Mouse (Mus musculus) E14TG2a.4 (cell line): ENCODE results near the gene Nfkbil1.

ENCODE experiments used
- CTCF ChIP-seq: conservative IDR thresholded peaks from 2 replicates; pipeline ENCODE4 v1.5.1; 2014; ENCODE audit warnings: low read length
- NANOG ChIP-seq: IDR thresholded peaks from 2 replicates; pipeline ENCODE4 v1.6.1; 2014; ENCODE audit warnings: borderline replicate concordance, low read length, mixed read lengths
- POU5F1 ChIP-seq: IDR thresholded peaks from 2 replicates; pipeline ENCODE4 v1.6.1; 2014; ENCODE audit warnings: low read length, borderline replicate concordance

DNA sequence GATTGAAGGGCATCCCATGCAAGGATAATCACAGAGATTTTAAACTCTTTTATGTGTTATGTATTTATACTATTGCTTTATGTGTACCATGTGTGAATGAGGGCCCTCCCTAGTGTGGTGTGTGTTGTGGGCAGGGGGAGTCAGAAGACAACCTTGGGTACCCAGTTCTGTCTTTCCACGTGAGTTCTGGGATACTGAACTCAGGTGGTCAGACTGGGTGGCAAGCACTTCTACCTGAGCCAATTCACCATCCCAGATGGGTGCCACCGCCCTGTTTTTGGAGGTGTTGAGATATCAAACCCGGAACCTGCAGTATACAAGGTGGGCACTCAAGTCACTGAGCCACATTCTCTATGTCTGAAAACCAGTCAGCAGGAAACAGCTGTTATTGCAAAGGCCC, 36.7 kb upstream of the Nfkbil1 start:
- TF ChIP-seq CTCF (no peak), NANOG (no peak), POU5F1 (no peak)
